Mouse (Mus musculus) MEL (cell line): ENCODE data around the gene Dnajc30. TPM values are rescaled to one million over a fixed set of nuclear protein-coding genes. Genes with fewer than 3 reads are reported as not detected.

Source experiments
- DNase-seq: peaks from one replicate; pipeline ENCODE4 v3.0.0; 2011; ENCODE audit warnings: low read depth, low spot score
- H3K27ac ChIP-seq: 2 replicates; pipeline ENCODE4 v1.5.1; 2012; ENCODE audit warnings: low read depth, mild to moderate bottlenecking, control low read depth, low read length, moderate library complexity; ENCODE audit not compliant: control insufficient read depth
- H3K27me3 ChIP-seq, 2 experiments: fragments of 150-350 bp in 1 of 2; sonication (generic) in 1 of 2; 2 replicates each; pipeline ENCODE4 v1.6.1; 2012; ENCODE audit warnings: low read length in 2 of 2, mild to moderate bottlenecking in 2 of 2, improper control_type of control experiment in 1 of 2, moderate library complexity in 1 of 2; ENCODE audit not compliant: insufficient read depth in 2 of 2, control insufficient read depth in 1 of 2
- H3K36me3 ChIP-seq, 2 experiments: 2 replicates each; pipeline ENCODE4 v1.6.1; 2012 to 2014; ENCODE audit warnings: low read length in 2 of 2, improper control_type of control experiment in 1 of 2, inconsistent platforms in 1 of 2, mild to moderate bottlenecking in 1 of 2; ENCODE audit not compliant: insufficient read depth in 2 of 2, control insufficient read depth in 1 of 2
- H3K4me1 ChIP-seq, 2 experiments: fragments of 150-350 bp in 1 of 2; sonication (generic) in 1 of 2; 2 replicates each; pipeline ENCODE4 v1.6.1; 2012; ENCODE audit warnings: low read length in 2 of 2, improper control_type of control experiment in 1 of 2, mild to moderate bottlenecking in 1 of 2; ENCODE audit not compliant: insufficient read depth in 2 of 2, control insufficient read depth in 1 of 2
- H3K4me3 ChIP-seq, 2 experiments: fragments of 150-350 bp in 1 of 2; sonication (generic) in 1 of 2; 2 replicates each; pipeline ENCODE4 v1.5.1; 2012; ENCODE audit warnings: low read depth in 2 of 2, low read length in 2 of 2, mild to moderate bottlenecking in 2 of 2, moderate library complexity in 2 of 2, control low read depth in 1 of 2, improper control_type of control experiment in 1 of 2; ENCODE audit not compliant: control insufficient read depth in 1 of 2, insufficient read depth in 1 of 2
- H3K79me2 ChIP-seq: 2 replicates; pipeline ENCODE4 v1.6.1; 2012; ENCODE audit warnings: mild to moderate bottlenecking, low read length, moderate library complexity; ENCODE audit not compliant: control insufficient read depth, poor library complexity, insufficient read depth
- H3K9ac ChIP-seq: 2 replicates; pipeline ENCODE4 v1.6.1; 2012; ENCODE audit warnings: low read depth, mild to moderate bottlenecking, control low read depth, low read length, moderate library complexity; ENCODE audit not compliant: control insufficient read depth, poor library complexity, severe bottlenecking
- H3K9me3 ChIP-seq: fragments of 150-350 bp; sonication (generic); replicated peaks from 2 replicates; pipeline ENCODE4 v1.6.1; 2012; ENCODE audit warnings: mild to moderate bottlenecking, low read length, improper control_type of control experiment, moderate library complexity; ENCODE audit not compliant: insufficient read depth
- BHLHE40 ChIP-seq: IDR thresholded peaks from 2 replicates; pipeline ENCODE4 v1.6.1; 2012; ENCODE audit warnings: low read depth, mild to moderate bottlenecking, inconsistent platforms, low read length, improper control_type of control experiment, borderline replicate concordance
- E2F4 ChIP-seq: IDR thresholded peaks from 2 replicates; pipeline ENCODE4 v1.6.1; 2011; ENCODE audit warnings: low read depth, low read length, improper control_type of control experiment, borderline replicate concordance
- EP300 ChIP-seq, 2 experiments: IDR thresholded peaks; 2 replicates each; pipeline ENCODE4 v1.6.1; 2011; ENCODE audit warnings: improper control_type of control experiment in 2 of 2, low read length in 2 of 2, low read depth in 1 of 2, mild to moderate bottlenecking in 1 of 2
- ETS1 ChIP-seq: IDR thresholded peaks from 2 replicates; pipeline ENCODE4 v1.6.1; 2012; ENCODE audit warnings: low read depth, mild to moderate bottlenecking, inconsistent platforms, low read length, improper control_type of control experiment, moderate library complexity
- GABPA ChIP-seq: IDR thresholded peaks from 2 replicates; pipeline ENCODE4 v1.6.1; 2012; ENCODE audit warnings: low read depth, mild to moderate bottlenecking, inconsistent platforms, low read length, improper control_type of control experiment, moderate library complexity
- GATA1 ChIP-seq: IDR thresholded peaks from 2 replicates; pipeline ENCODE4 v1.6.1; 2011; ENCODE audit warnings: low read depth, low read length, improper control_type of control experiment
- HCFC1 ChIP-seq: IDR thresholded peaks from 2 replicates; pipeline ENCODE4 v1.6.1; 2012; ENCODE audit warnings: low read depth, mild to moderate bottlenecking, inconsistent platforms, low read length, improper control_type of control experiment, moderate library complexity
- MAFK ChIP-seq: IDR thresholded peaks from 2 replicates; pipeline ENCODE4 v1.6.1; 2011; ENCODE audit warnings: low read depth, mild to moderate bottlenecking, low read length, improper control_type of control experiment, borderline replicate concordance
- MAZ ChIP-seq: IDR thresholded peaks from 2 replicates; pipeline ENCODE4 v1.6.1; 2012; ENCODE audit warnings: low read depth, mild to moderate bottlenecking, inconsistent platforms, low read length, improper control_type of control experiment
- MEF2A ChIP-seq: IDR thresholded peaks from 2 replicates; pipeline ENCODE4 v1.6.1; 2014; ENCODE audit warnings: low read depth, mild to moderate bottlenecking, inconsistent platforms, low read length, improper control_type of control experiment; ENCODE audit not compliant: poor library complexity, insufficient replicate concordance, severe bottlenecking; ENCODE audit errors: extremely low read depth
- NRF1 ChIP-seq: IDR thresholded peaks from 2 replicates; pipeline ENCODE4 v1.6.1; 2014; ENCODE audit warnings: low read depth, mild to moderate bottlenecking, inconsistent platforms, low read length, improper control_type of control experiment, moderate library complexity; ENCODE audit not compliant: poor library complexity, insufficient read depth, severe bottlenecking
- POLR2A ChIP-seq, 2 experiments: IDR thresholded peaks; 2 replicates each; pipeline ENCODE4 v1.6.1; 2011 to 2012; ENCODE audit warnings: low read length in 2 of 2, mild to moderate bottlenecking in 2 of 2, control low read depth in 1 of 2, improper control_type of control experiment in 1 of 2, low read depth in 1 of 2, moderate library complexity in 1 of 2; ENCODE audit not compliant: control insufficient read depth in 1 of 2, insufficient read depth in 1 of 2, poor library complexity in 1 of 2
- POLR2AphosphoS2 ChIP-seq: IDR thresholded peaks from 2 replicates; pipeline ENCODE4 v1.6.1; 2011; ENCODE audit warnings: low read length, improper control_type of control experiment
- RAD21 ChIP-seq: IDR thresholded peaks from 2 replicates; pipeline ENCODE4 v1.6.1; 2011; ENCODE audit warnings: mild to moderate bottlenecking, low read depth, low read length, improper control_type of control experiment
- SIN3A ChIP-seq: IDR thresholded peaks from 2 replicates; pipeline ENCODE4 v1.6.1; 2012; ENCODE audit warnings: low read length, improper control_type of control experiment, inconsistent platforms
- TBP ChIP-seq: IDR thresholded peaks from 2 replicates; pipeline ENCODE4 v1.8.0; 2011; ENCODE audit warnings: low read depth, low read length, improper control_type of control experiment
- ZC3H11A ChIP-seq: IDR thresholded peaks from 2 replicates; pipeline ENCODE4 v1.6.1; 2012; ENCODE audit warnings: low read depth, mild to moderate bottlenecking, inconsistent platforms, low read length, improper control_type of control experiment
- ZMIZ1 ChIP-seq: IDR thresholded peaks from 2 replicates; pipeline ENCODE4 v1.6.1; 2012; ENCODE audit warnings: low read depth, mild to moderate bottlenecking, inconsistent platforms, low read length, improper control_type of control experiment, moderate library complexity
- polyA plus RNA-seq, 2 experiments: library from polyadenylated mRNA; stranded (reverse) in 1 of 2; unstranded in 1 of 2; fragments of >175 nt in 1 of 2; fragments of >200 nt in 1 of 2; gene quantifications; 2 replicates each; pipeline versions ENCODE4 v1.2.1 to v1.2.4; 2012; ENCODE audit warnings: low replicate concordance in 2 of 2, low read depth in 1 of 2; ENCODE audit not compliant: insufficient read length in 2 of 2, insufficient read depth in 1 of 2, missing spikeins in 1 of 2
- total RNA-seq: library from RNA; depleted of rRNA; stranded (reverse); fragments of 300-350 nt; gene quantifications from 2 replicates; pipeline ENCODE4 v1.2.3, GENCODE M21; 2012

Dnajc30 gene
- total and polyA plus RNA-seq, 3 experiments: 7.4 to 15.6 TPM; not detected in 1

GRCm38 (mm10) chr5:135039541-135039940, 24.5 kb upstream of the Dnajc30 start:
- H3K4me3 ChIP-seq: no peak overlapping the region
- no peak for DNase-seq
- TF ChIP-seq RAD21: no peak
- TF ChIP-seq, all 39 proteins: peak for 0
- Histone ChIP-seq H3K79me2 (no peaks in the 10 kb centered on the region), H3K9ac (no peak overlapping the region), H3K27ac (no peak overlapping the region), H3K27me3 (no peaks in the 10 kb centered on the region), H3K4me1 (no peaks in the 10 kb centered on the region), H3K9me3 (no peaks in the 10 kb centered on the region), H3K36me3 (no peaks in the 10 kb centered on the region)

- no peak for DNase-seq
- Histone ChIP-seq H3K36me3 (no peaks in the 10 kb centered on the region), H3K9ac (no peak overlapping the region), H3K27ac (no peak overlapping the region)
- no peak for TF ChIP-seq GABPA
- TF ChIP-seq SIN3A: no peak
- TF ChIP-seq E2F4: no peak
- TF ChIP-seq POLR2AphosphoS2: no peak
- TF ChIP-seq HCFC1: no peak
- no peak for TF ChIP-seq ZC3H11A
- TF ChIP-seq MEF2A: no peak
- TF ChIP-seq NRF1: no peak
- TF ChIP-seq MAZ: no peak
- TF ChIP-seq GATA1: no peak
- no peak for TF ChIP-seq POLR2A (IDR thresholded peaks at IDR 0.05; ENCODE audit: control insufficient read depth in 1 of 2, insufficient read depth in 1 of 2, low read depth in 1 of 2, low read length in 2 of 2, poor library complexity in 1 of 2)
- no peak for TF ChIP-seq ETS1
- no peak for TF ChIP-seq TBP
- no peak for TF ChIP-seq MAFK
- TF ChIP-seq ZMIZ1: no peak
- TF ChIP-seq EP300 (IDR thresholded peaks at IDR 0.05; ENCODE audit: low read depth in 1 of 2, low read length in 2 of 2): no peak
- no peak for TF ChIP-seq BHLHE40
- TF ChIP-seq, all 39 proteins: peak for 0
- no peaks in the 10 kb centered on the region for H3K4me1 ChIP-seq
- H3K9me3 ChIP-seq: no peaks in the 10 kb centered on the region
- no peaks in the 10 kb centered on the region for H3K27me3 ChIP-seq
- no peak overlapping the region for H3K4me3 ChIP-seq
- no peaks in the 10 kb centered on the region for H3K79me2 ChIP-seq
These were observed 23.9 kb upstream of the Dnajc30 start for GRCm38 (mm10) chr5:135040059-135040458.
